Mouse (Mus musculus) intestine, embryonic 14.5 days (tissue): ENCODE measurements around the gene P2ry2. TPM values are rescaled to one million over a fixed set of nuclear protein-coding genes. Genes with fewer than 3 reads are reported as not detected.
A peak's percentile ranks its signal among the peaks of the same experiment; 100 is the strongest.

ENCODE experiments used
- ATAC-seq: fragments of 200-750 bp; cut with Nextera tagmentation; replicated peaks from 2 replicates; pipeline ENCODE4 v1.8.0; 2017; ENCODE audit warnings: low read depth, moderate number of reproducible peaks, moderate TSS enrichment, moderate library complexity; ENCODE audit not compliant: low FRiP score, low TSS enrichment
- DNase-seq: peaks from one replicate; pipeline ENCODE4 v3.0.0-alpha.2; 2018; ENCODE audit warnings: low spot score
- H3K27ac ChIP-seq: fragments of 300-500 bp; sonication (generic); 2 replicates; pipeline ENCODE4 v1.5.1; 2014; ENCODE audit warnings: low read depth, mild to moderate bottlenecking, control low read depth
- H3K27me3 ChIP-seq: fragments of 300-500 bp; sonication (generic); replicated peaks from 2 replicates; pipeline ENCODE4 v1.6.1; 2014; ENCODE audit warnings: low read length, control low read depth; ENCODE audit not compliant: control insufficient read depth, insufficient read depth
- H3K36me3 ChIP-seq: fragments of 300-500 bp; sonication (generic); 2 replicates; pipeline ENCODE4 v1.6.1; 2014; ENCODE audit warnings: low read length, control low read depth; ENCODE audit not compliant: control insufficient read depth, insufficient read depth
- H3K4me1 ChIP-seq: fragments of 300-500 bp; sonication (generic); replicated peaks from 2 replicates; pipeline ENCODE4 v1.6.1; 2014; ENCODE audit warnings: low read length, control low read depth, mixed read lengths; ENCODE audit not compliant: control insufficient read depth, insufficient read depth
- H3K4me2 ChIP-seq: fragments of 300-500 bp; sonication (generic); 2 replicates; pipeline ENCODE4 v1.6.1; 2014; ENCODE audit warnings: low read length
- H3K4me3 ChIP-seq: fragments of 300-500 bp; sonication (generic); 2 replicates; pipeline ENCODE4 v1.5.1; 2014; ENCODE audit warnings: low read depth, low read length, control low read depth, mixed read lengths
- H3K9ac ChIP-seq: fragments of 300-500 bp; sonication (generic); 2 replicates; pipeline ENCODE4 v1.6.1; 2014; ENCODE audit warnings: mild to moderate bottlenecking, low read length
- H3K9me3 ChIP-seq: fragments of 300-500 bp; sonication (generic); 2 replicates; pipeline ENCODE4 v1.6.1; 2016; ENCODE audit warnings: low read length, control low read depth; ENCODE audit not compliant: control insufficient read depth
- WGBS: fragments of 180-500 bp; shearing (Covaris S2); extraction: QIAGEN DNeasy Blood & Tissue Kit; methylation state at CpG from one replicate; pipeline ENCODE4 v1.1.7; 2014; 5-methylcytosine and 5-hydroxymethylcytosine counted together
- polyA plus RNA-seq: library from polyadenylated mRNA; unstranded; fragments of >200 nt; fragmentation: Nextera tagmentation; extraction: Ambion mirVana; gene quantifications from 2 replicates; pipeline ENCODE4 v1.2.1, GENCODE M21; 2014

The P2ry2 gene
- polyA plus RNA-seq, 1 experiment from 2014 or later = 2.8 TPM

GRCm38 (mm10) chr7:101050724-101051550, 38.3 kb upstream of the P2ry2 start:
- H3K4me3 ChIP-seq = no peak overlapping the region
- no peaks in the 10 kb centered on the region for H3K9me3 ChIP-seq
- 69% methylated on average over 13 of the region's 13 CpGs for WGBS
- H3K36me3 ChIP-seq = no peaks in the 10 kb centered on the region
- no peak overlapping the region for H3K4me2 ChIP-seq
- H3K9ac ChIP-seq = no peak overlapping the region
- ATAC-seq (no peak), DNase-seq (no peak)
- peaks cover 3% of the 10 kb centered on the region; the same call in 1 of the 2 replicates for H3K4me1 ChIP-seq
- H3K27me3 ChIP-seq = no peaks in the 10 kb centered on the region
- no peak overlapping the region for H3K27ac ChIP-seq

GRCm38 (mm10) chr7:101049326-101050087, 36.8 kb upstream of the P2ry2 start:
- Histone ChIP-seq H3K9ac (no peak overlapping the region), H3K4me1 (peaks cover 3% of the 10 kb centered on the region; the same call in 1 of the 2 replicates), H3K27ac (no peak overlapping the region), H3K36me3 (no peaks in the 10 kb centered on the region), H3K4me3 (no peak overlapping the region), H3K27me3 (no peaks in the 10 kb centered on the region), H3K4me2 (no peak overlapping the region), H3K9me3 (no peaks in the 10 kb centered on the region)
- no peak for ATAC-seq
- no peak for DNase-seq
- 77% methylated on average over 7 of the region's 7 CpGs for WGBS

GRCm38 (mm10) chr7:101048247-101048646, 35.6 kb upstream of the P2ry2 start:
- 73% methylated on average over 5 of the region's 5 CpGs for WGBS
- ATAC-seq = no peak
- no peak overlapping the region for H3K27ac ChIP-seq
- H3K4me3 ChIP-seq = no peak overlapping the region
- H3K27me3 ChIP-seq = no peaks in the 10 kb centered on the region
- H3K9me3 ChIP-seq = no peaks in the 10 kb centered on the region
- no peak overlapping the region for H3K4me2 ChIP-seq
- no peak overlapping the region for H3K9ac ChIP-seq
- H3K4me1 ChIP-seq = peaks cover 3% of the 10 kb centered on the region; the same call in 1 of the 2 replicates
- no peak for DNase-seq
- no peaks in the 10 kb centered on the region for H3K36me3 ChIP-seq

- no peak overlapping the region for H3K9ac ChIP-seq
- WGBS = 58% methylated on average over 8 of the region's 8 CpGs
These were observed 31.3 kb upstream of the P2ry2 start for GRCm38 (mm10) chr7:101043846-101044541.

GRCm38 (mm10) chr7:101041977-101042749, 29.5 kb upstream of the P2ry2 start:
- Histone ChIP-seq H3K36me3 (no peaks in the 10 kb centered on the region), H3K27ac (0 out of 2 replicates have a peak overlapping the region, but pooled peaks have one; percentile 6), H3K4me2 (no peak overlapping the region), H3K27me3 (no peaks in the 10 kb centered on the region), H3K4me3 (no peak overlapping the region), H3K9ac (no peak overlapping the region), H3K4me1 (peaks cover 3% of the 10 kb centered on the region; the same call in 1 of the 2 replicates), H3K9me3 (no peaks in the 10 kb centered on the region)
- WGBS = 36% methylated on average over 5 of the region's 5 CpGs
- ATAC-seq = peak; percentile 63
- DNase-seq = no peak

More at GRCm38 (mm10) chr7:101043846-101044541, 31.3 kb upstream of the P2ry2 start:
- DNase-seq = no peak
- Histone ChIP-seq H3K27ac (no peak overlapping the region), H3K36me3 (no peaks in the 10 kb centered on the region), H3K9me3 (no peaks in the 10 kb centered on the region), H3K27me3 (no peaks in the 10 kb centered on the region), H3K4me2 (no peak overlapping the region), H3K4me3 (no peak overlapping the region), H3K4me1 (peaks cover 3% of the 10 kb centered on the region; the same call in 1 of the 2 replicates)
- no peak for ATAC-seq

GRCm38 (mm10) chr7:101041544-101041943, 28.9 kb upstream of the P2ry2 start:
- no peak for ATAC-seq
- Histone ChIP-seq H3K9me3 (no peaks in the 10 kb centered on the region), H3K27ac (no peak overlapping the region), H3K4me3 (no peak overlapping the region), H3K27me3 (no peaks in the 10 kb centered on the region), H3K4me2 (no peak overlapping the region), H3K4me1 (peaks cover 3% of the 10 kb centered on the region; the same call in 1 of the 2 replicates), H3K36me3 (no peaks in the 10 kb centered on the region), H3K9ac (no peak overlapping the region)
- WGBS = 45% methylated on average over 2 of the region's 2 CpGs
- DNase-seq = no peak

GRCm38 (mm10) chr7:101033371-101033770, 20.7 kb upstream of the P2ry2 start:
- Histone ChIP-seq H3K27me3 (no peaks in the 10 kb centered on the region), H3K9me3 (no peaks in the 10 kb centered on the region), H3K27ac (no peak overlapping the region), H3K36me3 (no peaks in the 10 kb centered on the region), H3K9ac (no peak overlapping the region), H3K4me2 (no peak overlapping the region), H3K4me3 (no peak overlapping the region), H3K4me1 (0 out of 2 replicates have a peak, but pooled peaks cover 3% of the 10 kb centered on the region)
- 80% methylated on average over 2 of the region's 2 CpGs for WGBS
- DNase-seq (no peak), ATAC-seq (no peak)

GRCm38 (mm10) chr7:101031234-101031633, 18.6 kb upstream of the P2ry2 start:
- H3K36me3 ChIP-seq = no peaks in the 10 kb centered on the region
- no peak overlapping the region for H3K27ac ChIP-seq
- no peaks in the 10 kb centered on the region for H3K9me3 ChIP-seq
- 32% methylated on average over 8 of the region's 8 CpGs for WGBS
- no peak overlapping the region for H3K9ac ChIP-seq
- H3K4me3 ChIP-seq = no peak overlapping the region
- ATAC-seq = 0 out of 2 replicates have a peak, but pooled peaks have one; percentile 16
- H3K4me1 ChIP-seq = 0 out of 2 replicates have a peak, but pooled peaks cover 3% of the 10 kb centered on the region
- DNase-seq = no peak
- no peaks in the 10 kb centered on the region for H3K27me3 ChIP-seq
- no peak overlapping the region for H3K4me2 ChIP-seq
